In the genomic region with DNA sequence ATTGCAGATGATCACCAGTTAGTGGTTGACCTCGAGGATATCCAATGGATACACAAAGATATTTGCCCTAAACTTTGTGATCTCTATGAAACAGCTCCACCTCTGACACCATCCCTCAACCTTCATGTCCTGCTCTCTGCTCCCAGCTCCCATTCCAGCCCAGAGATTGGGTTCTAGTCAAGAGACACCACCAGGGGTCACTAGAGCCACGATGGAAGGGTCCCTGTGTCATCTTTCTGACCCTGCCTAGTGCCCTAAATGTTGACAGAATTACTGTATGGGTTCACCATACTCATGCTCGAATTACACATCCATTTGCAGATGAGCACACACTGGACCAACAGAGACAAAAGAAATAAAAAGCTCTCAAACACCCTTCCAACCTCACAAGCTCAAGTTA, we compare ENCODE assay signal across 26 mouse cellular contexts. TPM values are rescaled to one million over a fixed set of nuclear protein-coding genes. Genes with fewer than 3 reads are reported as not detected.
"Had no signal": no experiment of that assay in that cellular context is flagged by ENCODE, and none has a peak within 500 bp of the region (broad histone marks: within the 10 kb centered on the region; RNA-seq: fewer than 3 reads in every experiment).

No protein-coding gene starts in this region.

- H3K27me3 ChIP-seq: kidney, embryonic 15.5 days; limb, embryonic 13.5 days; liver, embryonic 12.5 days; liver, embryonic 15.5 days; lung, embryonic 15.5 days; megakaryocyte, embryonic 14.5 days had no signal

- H3K9ac ChIP-seq: kidney, embryonic 15.5 days; limb, embryonic 13.5 days; liver, embryonic 12.5 days; liver, embryonic 15.5 days; lung, embryonic 15.5 days had no signal

- ATAC-seq: liver, embryonic 12.5 days had no signal

- H3K4me3 ChIP-seq: kidney, embryonic 15.5 days; limb, embryonic 13.5 days; liver, embryonic 12.5 days; liver, embryonic 15.5 days; lung, embryonic 15.5 days; megakaryocyte, embryonic 14.5 days had no signal

- H3K9me3 ChIP-seq: kidney, embryonic 15.5 days; liver, embryonic 15.5 days; lung, embryonic 15.5 days; megakaryocyte, embryonic 14.5 days had no signal

- DNase-seq: kidney, adult 2 months; kidney, postnatal 14 days; kidney, postnatal 4 days; left cerebral cortex, postnatal 4 days; liver; lung, adult 18-20 months; lung, postnatal 10 days; lung, postnatal 36 days; midbrain, embryonic 14.5 days; right cerebral cortex, postnatal 4 days; thymus, postnatal 4 days had no signal

- H3K4me1 ChIP-seq: kidney, embryonic 15.5 days; limb, embryonic 13.5 days; liver, embryonic 12.5 days; liver, embryonic 15.5 days; lung, embryonic 15.5 days; megakaryocyte, embryonic 14.5 days had no signal

- H3K27ac ChIP-seq: kidney, embryonic 15.5 days; limb, embryonic 13.5 days; liver, embryonic 12.5 days; liver, embryonic 15.5 days; lung, embryonic 15.5 days had no signal

- H3K36me3 ChIP-seq: kidney, embryonic 15.5 days; limb, embryonic 13.5 days; liver, embryonic 12.5 days; liver, embryonic 15.5 days; lung, embryonic 15.5 days had no signal

- H3K4me2 ChIP-seq: kidney, embryonic 15.5 days; limb, embryonic 13.5 days; liver, embryonic 12.5 days; liver, embryonic 15.5 days; lung, embryonic 15.5 days; midbrain, embryonic 11.5 days had no signal

RNA-seq across cellular contexts. Expression of a gene that starts 35.2 kb away (rescaled TPM):
- total RNA-seq: layer of hippocampus, adult 18-20 months; layer of hippocampus, postnatal 14 days; left cerebral cortex, adult 8-10 months; left cerebral cortex, postnatal 14 days; left cerebral cortex, postnatal 4 days; midbrain, postnatal 0 days had no signal
- polyA plus RNA-seq: kidney, adult 2 months; kidney, embryonic 15.5 days; limb, embryonic 13.5 days; liver, embryonic 12.5 days; liver, embryonic 15.5 days; lung, embryonic 15.5 days; midbrain, embryonic 11.5 days; midbrain, embryonic 14.5 days; midbrain, postnatal 0 days; neural tube, embryonic 11.5 days; neural tube, embryonic 14.5 days; stomach, embryonic 14.5 days had no signal

RNA-seq across cellular contexts. Expression of a gene that starts 51.1 kb away (rescaled TPM):
- total RNA-seq: layer of hippocampus, adult 18-20 months; layer of hippocampus, postnatal 14 days; left cerebral cortex, adult 8-10 months; left cerebral cortex, postnatal 14 days; left cerebral cortex, postnatal 4 days; midbrain, postnatal 0 days had no signal
- polyA plus RNA-seq: kidney, adult 2 months; kidney, embryonic 15.5 days; limb, embryonic 13.5 days; liver, embryonic 12.5 days; liver, embryonic 15.5 days; lung, embryonic 15.5 days; midbrain, embryonic 11.5 days; midbrain, embryonic 14.5 days; midbrain, postnatal 0 days; neural tube, embryonic 11.5 days; neural tube, embryonic 14.5 days; stomach, embryonic 14.5 days had no signal

RNA-seq across cellular contexts. Expression of a gene that starts 52.5 kb away (rescaled TPM):
- total RNA-seq: layer of hippocampus, adult 18-20 months; layer of hippocampus, postnatal 14 days; left cerebral cortex, adult 8-10 months; left cerebral cortex, postnatal 14 days; left cerebral cortex, postnatal 4 days; midbrain, postnatal 0 days had no signal
- polyA plus RNA-seq: kidney, adult 2 months; kidney, embryonic 15.5 days; limb, embryonic 13.5 days; liver, embryonic 12.5 days; liver, embryonic 15.5 days; lung, embryonic 15.5 days; midbrain, embryonic 11.5 days; midbrain, embryonic 14.5 days; midbrain, postnatal 0 days; neural tube, embryonic 11.5 days; neural tube, embryonic 14.5 days; stomach, embryonic 14.5 days had no signal
